In genomic region chr1:121990653-121991052, GRCm38 (mm10) we compare ENCODE assay signal across 12 mouse cellular contexts.
"Had no signal": no experiment of that assay in that cellular context is flagged by ENCODE, and none has a peak within 500 bp of the region (broad histone marks: within the 10 kb centered on the region; RNA-seq: fewer than 3 reads in every experiment).

No protein-coding gene starts in this region.

- H3K9ac ChIP-seq: limb, embryonic 12.5 days; liver, embryonic 14.5 days; neural tube, embryonic 15.5 days had no signal

- H3K4me1 ChIP-seq: limb, embryonic 12.5 days; midbrain, embryonic 10.5 days; neural tube, embryonic 15.5 days had no signal

- H3K27me3 ChIP-seq: limb, embryonic 12.5 days; neural tube, embryonic 15.5 days had no signal

- H3K27ac ChIP-seq: hindbrain, postnatal 0 days; limb, embryonic 12.5 days; liver, embryonic 14.5 days; midbrain, embryonic 10.5 days; neural tube, embryonic 15.5 days had no signal

- H3K9me3 ChIP-seq: limb, embryonic 12.5 days; midbrain, embryonic 10.5 days; neural tube, embryonic 15.5 days had no signal

- H3K36me3 ChIP-seq: limb, embryonic 12.5 days; midbrain, embryonic 10.5 days; neural tube, embryonic 15.5 days had no signal

- H3K4me2 ChIP-seq: limb, embryonic 12.5 days; neural tube, embryonic 15.5 days had no signal

- ATAC-seq: hindbrain, postnatal 0 days had no signal

- H3K4me3 ChIP-seq: limb, embryonic 12.5 days; midbrain, embryonic 10.5 days; myocyte; neural tube, embryonic 15.5 days had no signal

- DNase-seq: kidney, adult 11 months; kidney, postnatal 10 days; layer of hippocampus, postnatal 36 days; lung, postnatal 4 days; midbrain, embryonic 14.5 days; thymus, postnatal 36 days had no signal
